Mouse (Mus musculus) ovary, postnatal 10 days (tissue): ENCODE measurements around the gene Prep.
"Not testable (repeated sequence)": the region's sequence is repeated elsewhere in the genome, so short reads cannot be mapped to it uniquely, and the experiment has no call there.

Source experiments
- DNase-seq: peaks from one replicate; pipeline ENCODE4 v3.0.0; 2022; ENCODE audit warnings: low spot score

The Prep gene

GRCm38 (mm10) chr10:45076585-45076984, 9.6 kb downstream of the Prep start:
- no peak for DNase-seq

GRCm38 (mm10) chr10:45077353-45077752, 10.3 kb downstream of the Prep start:
- no peak for DNase-seq

- DNase-seq = no peak
These were observed 12.8 kb downstream of the Prep start for GRCm38 (mm10) chr10:45079756-45080155.

- DNase-seq = no peak
These were observed 13.5 kb downstream of the Prep start for GRCm38 (mm10) chr10:45080490-45080889.

GRCm38 (mm10) chr10:45082730-45083129, 15.7 kb downstream of the Prep start:
- DNase-seq = no peak

GRCm38 (mm10) chr10:45084002-45084401, 17.0 kb downstream of the Prep start:
- DNase-seq = not testable (repeated sequence)

- no peak for DNase-seq
These were observed 17.5 kb downstream of the Prep start for GRCm38 (mm10) chr10:45084471-45084870.

- DNase-seq = no peak
These were observed 18.3 kb downstream of the Prep start for GRCm38 (mm10) chr10:45085315-45085714.

- no peak for DNase-seq
These were observed 19.6 kb downstream of the Prep start for GRCm38 (mm10) chr10:45086637-45087036.

- no peak for DNase-seq
These were observed 24.6 kb downstream of the Prep start for GRCm38 (mm10) chr10:45091462-45092079.

- no peak for DNase-seq
These were observed 25.4 kb downstream of the Prep start for GRCm38 (mm10) chr10:45092080-45093056.

- no peak for DNase-seq
These were observed 31.7 kb downstream of the Prep start for GRCm38 (mm10) chr10:45098751-45099150.

- DNase-seq = no peak
These were observed 33.5 kb downstream of the Prep start for GRCm38 (mm10) chr10:45100473-45100872.

GRCm38 (mm10) chr10:45103184-45103583, 36.2 kb downstream of the Prep start:
- DNase-seq = no peak

- DNase-seq = peak; percentile 18
These were observed 37.1 kb downstream of the Prep start for GRCm38 (mm10) chr10:45104098-45104497.

GRCm38 (mm10) chr10:45104535-45105079, 37.6 kb downstream of the Prep start:
- no peak for DNase-seq

GRCm38 (mm10) chr10:45106541-45106940, 39.5 kb downstream of the Prep start:
- no peak for DNase-seq

- DNase-seq = no peak
These were observed 40.3 kb downstream of the Prep start for GRCm38 (mm10) chr10:45107313-45107712.

- DNase-seq = no peak
These were observed 42.0 kb downstream of the Prep start for GRCm38 (mm10) chr10:45109041-45109440.

GRCm38 (mm10) chr10:45109974-45110373, 43.0 kb downstream of the Prep start:
- DNase-seq = no peak

GRCm38 (mm10) chr10:45112927-45113326, 45.9 kb downstream of the Prep start:
- no peak for DNase-seq

- no peak for DNase-seq
These were observed 47.5 kb downstream of the Prep start for GRCm38 (mm10) chr10:45114462-45114861.

- DNase-seq = no peak
These were observed 49.8 kb downstream of the Prep start for GRCm38 (mm10) chr10:45116832-45117231.
